Mouse (Mus musculus) megakaryocyte, embryonic 14.5 days (primary cell): ENCODE measurements at regions not wholly inside any gene's neighbourhood (a gene's known extent, or its start where the extent isn't known, plus 50 kb on each side); places are given as distances from the start of the nearest gene placed in this dataset.

ENCODE experiments used
- FLI1 ChIP-seq: IDR thresholded peaks from 2 replicates; pipeline ENCODE4 v1.6.1; 2012; ENCODE audit warnings: low read length, inconsistent platforms, mixed read lengths
- GATA1 ChIP-seq: IDR thresholded peaks from 3 replicates; pipeline ENCODE4 v1.6.1; 2012; ENCODE audit warnings: mixed read lengths, low read length, inconsistent platforms, borderline replicate concordance

DNA sequence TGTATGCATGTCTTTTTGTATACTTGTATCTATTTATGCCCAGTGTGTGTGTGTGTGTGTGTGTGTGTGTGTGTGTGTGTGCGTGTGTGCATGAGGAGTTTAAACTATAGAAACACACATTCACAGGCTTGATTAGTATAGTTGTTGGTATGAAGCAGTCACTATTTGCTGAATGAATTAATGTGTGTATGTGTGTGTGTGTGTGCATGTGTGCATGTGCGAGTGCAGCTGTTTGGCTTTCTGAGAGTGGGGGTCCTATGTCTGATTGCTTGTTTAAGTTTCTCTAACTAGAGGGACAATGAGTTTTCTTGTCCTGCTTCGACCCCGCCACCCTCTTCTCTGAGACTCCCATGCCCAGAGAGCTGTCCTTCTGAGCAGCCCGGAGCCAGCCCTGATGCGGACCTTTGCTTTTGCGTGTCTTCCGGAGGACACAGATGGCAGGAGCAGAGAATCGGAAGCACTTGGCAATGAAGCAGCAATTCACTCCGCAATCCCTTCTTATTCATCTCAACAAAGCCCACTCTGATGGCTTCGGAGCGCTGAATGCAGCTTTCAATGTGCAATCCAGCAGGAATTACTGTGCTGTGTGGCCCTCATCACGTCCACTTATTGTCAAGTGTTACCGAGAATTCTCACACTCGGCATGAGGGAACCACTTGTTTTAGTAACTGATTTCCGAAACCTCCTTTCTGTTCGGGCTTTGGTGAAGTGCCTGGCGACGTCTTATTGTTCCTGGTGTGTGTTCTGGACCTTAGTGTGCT, 286.4 kb downstream of the Dhx35 start:
- TF ChIP-seq GATA1 (no peak), FLI1 (no peak)
